Mouse (Mus musculus) forebrain, embryonic 12.5 days (tissue): ENCODE data around the gene Zc4h2. TPM values are rescaled to one million over a fixed set of nuclear protein-coding genes. Genes with fewer than 3 reads are reported as not detected.

Experiments used
- ATAC-seq: fragments of 200-750 bp; cut with Nextera tagmentation; 2 replicates; pipeline ENCODE4 v1.8.0; 2017; ENCODE audit warnings: moderate TSS enrichment; ENCODE audit not compliant: low FRiP score
- H3K27ac ChIP-seq: fragments of 300-500 bp; sonication (generic); 2 replicates; pipeline ENCODE4 v1.5.1; 2016; ENCODE audit warnings: mild to moderate bottlenecking
- H3K27me3 ChIP-seq: fragments of 300-500 bp; sonication (generic); 2 replicates; pipeline ENCODE4 v1.6.1; 2016; ENCODE audit warnings: mild to moderate bottlenecking
- H3K36me3 ChIP-seq: fragments of 300-500 bp; sonication (generic); replicated peaks from 2 replicates; pipeline ENCODE4 v1.6.1; 2016; ENCODE audit warnings: mild to moderate bottlenecking
- H3K4me1 ChIP-seq: fragments of 300-500 bp; sonication (generic); 2 replicates; pipeline ENCODE4 v1.6.1; 2016
- H3K4me2 ChIP-seq: fragments of 300-500 bp; sonication (generic); 2 replicates; pipeline ENCODE4 v1.6.1; 2016; ENCODE audit warnings: mild to moderate bottlenecking, moderate library complexity
- H3K4me3 ChIP-seq: fragments of 300-500 bp; sonication (generic); replicated peaks from 2 replicates; pipeline ENCODE4 v1.5.1; 2016; ENCODE audit warnings: mild to moderate bottlenecking
- H3K9ac ChIP-seq: fragments of 300-500 bp; sonication (generic); 2 replicates; pipeline ENCODE4 v1.6.1; 2016; ENCODE audit warnings: mild to moderate bottlenecking
- H3K9me3 ChIP-seq: fragments of 300-500 bp; sonication (generic); 2 replicates; pipeline ENCODE4 v1.6.1; 2016
- WGBS: fragments of 180-500 bp; shearing (Covaris S2); methylation state at CpG from one replicate; pipeline ENCODE4 v1.1.7; 2016; 5-methylcytosine and 5-hydroxymethylcytosine counted together
- polyA plus RNA-seq: library from polyadenylated mRNA; unstranded; fragments of >200 nt; fragmentation: Nextera tagmentation; extraction: Ambion mirVana; gene quantifications from 2 replicates; pipeline ENCODE4 v1.2.1, GENCODE M21; 2016

Gene Zc4h2
- polyA plus RNA-seq: 55.5 and 60.9 TPM in 2 replicates

- 0 out of 2 replicates have a peak within 1 kb of the TSS, but pooled peaks have one; percentile 31 for H3K27ac ChIP-seq
- H3K4me2 ChIP-seq: peak within 1 kb of the TSS; percentile 47
- peak within 1 kb of the TSS; percentile 33 for H3K9ac ChIP-seq
- no peaks in the 10 kb centered on the region for H3K9me3 ChIP-seq
- no peaks in the 10 kb centered on the region for H3K27me3 ChIP-seq
- no peaks in the 10 kb centered on the region for H3K4me1 ChIP-seq
- peak; percentile 99 for ATAC-seq
- H3K36me3 ChIP-seq: no peaks in the 10 kb centered on the region
- 23% methylated on average over 7 of the region's 7 CpGs for whole genome bisulfite sequencing
- H3K4me3 ChIP-seq: peak within 1 kb of the TSS; percentile 42
Measured at GRCm38 (mm10) chrX:95657804-95658599, at the start of gene Zc4h2. Gene Zc4h2 (minus strand): TSS chrX:95658509.

GRCm38 (mm10) chrX:95687119-95687518 lies 28.8 kb upstream of the Zc4h2 start:
- Histone ChIP-seq H3K4me3 (no peak overlapping the region), H3K9ac (no peak overlapping the region), H3K36me3 (no peaks in the 10 kb centered on the region), H3K27ac (no peak overlapping the region), H3K27me3 (no peaks in the 10 kb centered on the region), H3K4me2 (no peak overlapping the region), H3K9me3 (no peaks in the 10 kb centered on the region), H3K4me1 (no peaks in the 10 kb centered on the region)
- WGBS: 39% methylated on average over 1 of the region's 1 CpGs
- no peak for ATAC-seq

- H3K27me3 ChIP-seq: no peaks in the 10 kb centered on the region
- no peak overlapping the region for H3K4me2 ChIP-seq
- no peaks in the 10 kb centered on the region for H3K4me1 ChIP-seq
- H3K27ac ChIP-seq: no peak overlapping the region
- H3K9ac ChIP-seq: no peak overlapping the region
- H3K4me3 ChIP-seq: no peak overlapping the region
- H3K36me3 ChIP-seq: no peaks in the 10 kb centered on the region
- no peaks in the 10 kb centered on the region for H3K9me3 ChIP-seq
- 90% methylated on average over 1 of the region's 1 CpGs for WGBS
- ATAC-seq: no peak
Measured at GRCm38 (mm10) chrX:95682206-95682605, 23.9 kb upstream of the Zc4h2 start.

GRCm38 (mm10) chrX:95658600-95659084 lies 333 bp upstream of the Zc4h2 start:
- peak overlapping the region; percentile 29; the same call in 1 of the 2 replicates for H3K9ac ChIP-seq
- WGBS: 18% methylated on average over 12 of the region's 12 CpGs
- no peaks in the 10 kb centered on the region for H3K27me3 ChIP-seq
- no peaks in the 10 kb centered on the region for H3K36me3 ChIP-seq
- peak overlapping the region; percentile 47 for H3K4me2 ChIP-seq
- H3K9me3 ChIP-seq: no peaks in the 10 kb centered on the region
- H3K27ac ChIP-seq: no peak overlapping the region
- ATAC-seq: peak; percentile 77
- H3K4me1 ChIP-seq: no peaks in the 10 kb centered on the region
- H3K4me3 ChIP-seq: peak overlapping the region; percentile 42

- Histone ChIP-seq H3K36me3 (no peaks in the 10 kb centered on the region), H3K4me1 (no peaks in the 10 kb centered on the region), H3K4me2 (no peak overlapping the region), H3K9ac (no peak overlapping the region), H3K27ac (no peak overlapping the region), H3K4me3 (no peak overlapping the region), H3K27me3 (no peaks in the 10 kb centered on the region), H3K9me3 (no peaks in the 10 kb centered on the region)
- ATAC-seq: no peak
- 90% methylated on average over 5 of the region's 5 CpGs for WGBS
Measured at GRCm38 (mm10) chrX:95600609-95601008, 57.7 kb downstream of the Zc4h2 start.

Other genes starting within 250 kb of the Zc4h2 start
- gene Amer1, start 213.6 kb downstream of the Zc4h2 start, polyA plus RNA-seq: 11.0 and 11.7 TPM in 2 replicates
- gene Asb12, start 100.5 kb downstream of the Zc4h2 start, polyA plus RNA-seq: not detected in 2 replicates
- not detected in 2 replicates for gene Pfn5, start 100.4 kb downstream of the Zc4h2 start, polyA plus RNA-seq
- gene Zc3h12b, start 53.2 kb upstream of the Zc4h2 start, polyA plus RNA-seq: 3.4 and 3.5 TPM in 2 replicates